Mouse (Mus musculus) stomach, postnatal 0 days (tissue): ENCODE results near the gene Casq1.

Experiments
- CTCF ChIP-seq: IDR thresholded peaks from 2 replicates; pipeline ENCODE4 v1.5.1; 2016; ENCODE audit warnings: antibody characterized with exemption, low read depth, mild to moderate bottlenecking, moderate library complexity
- EP300 ChIP-seq: optimal IDR thresholded peaks from 2 replicates; pipeline ENCODE3; 2016; ENCODE audit warnings: antibody characterized with exemption

GRCm38 (mm10) chr1:172258314-172258713 is 38.6 kb upstream of the Casq1 start, which contains the start of gene Atp1a4:
- TF ChIP-seq CTCF (no peak), EP300 (no peak)
